Mouse (Mus musculus) fibroblast of lung, adult 2 months (primary cell): ENCODE measurements at regions not wholly inside any gene's neighbourhood (a gene's known extent, or its start where the extent isn't known, plus 50 kb on each side); places are given as distances from the start of the nearest gene placed in this dataset.

ENCODE experiments used
- DNase-seq: peaks from one replicate; pipeline ENCODE4 v3.0.0-alpha.2; 2011; ENCODE audit warnings: low read depth

DNA sequence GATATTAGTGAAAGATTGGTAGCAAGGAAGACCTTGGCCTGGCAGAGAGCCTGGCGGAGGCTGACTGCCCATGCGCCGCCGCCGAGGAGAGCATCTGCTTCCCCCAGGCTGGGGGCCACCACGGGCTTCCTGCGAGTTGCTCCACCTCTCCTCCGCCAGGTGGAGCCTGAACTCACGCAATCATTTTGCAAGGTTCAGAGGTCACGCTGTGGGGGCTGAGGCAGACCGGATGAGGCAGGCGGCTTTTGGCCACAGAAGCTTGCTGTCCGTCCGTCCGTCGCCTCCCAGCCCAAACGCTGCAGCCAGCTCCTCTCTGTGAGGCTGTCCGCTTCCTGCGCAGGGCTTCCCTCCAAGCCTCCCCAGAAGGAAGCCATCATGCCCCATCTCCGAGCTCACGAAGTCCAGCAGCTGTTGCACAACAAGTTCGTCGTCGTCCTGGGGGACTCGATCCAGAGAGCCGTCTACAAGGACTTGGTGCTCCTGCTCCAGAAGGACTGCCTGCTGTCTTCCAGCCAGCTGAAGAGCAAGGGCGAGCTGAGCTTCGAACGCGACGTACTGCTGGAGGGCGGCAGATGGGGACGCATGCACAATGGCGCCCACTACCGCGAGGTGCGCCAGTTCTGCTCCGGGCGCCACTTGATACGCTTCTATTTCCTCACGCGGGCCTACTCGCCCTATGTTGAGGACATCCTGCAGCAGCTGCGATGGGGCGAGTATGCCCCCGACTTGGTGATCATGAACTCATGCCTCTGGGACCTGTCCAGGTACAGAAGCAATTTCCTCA lies 269.3 kb upstream of the Erbb4 start:
- no peak for DNase-seq

DNA sequence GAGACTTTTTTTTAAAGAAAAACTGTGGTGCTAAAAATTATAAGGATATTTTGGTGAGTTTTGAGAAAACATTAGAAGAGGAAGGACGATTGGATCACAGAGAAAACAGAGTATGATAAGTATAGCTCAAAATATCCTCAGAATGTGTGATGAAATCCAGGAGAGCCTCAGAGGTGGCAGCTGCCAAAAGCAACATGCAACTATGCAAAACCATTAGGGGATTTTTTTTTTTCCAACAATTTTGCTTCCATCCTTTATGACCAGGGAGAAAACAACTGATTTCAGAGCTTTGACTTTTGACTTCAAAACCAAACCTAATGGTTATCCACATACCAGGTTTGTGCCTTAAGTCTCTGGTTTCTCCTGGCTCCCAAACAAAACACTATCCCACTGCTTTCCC lies 267.4 kb upstream of the Erbb4 start:
- peak; percentile 26 for DNase-seq

DNA sequence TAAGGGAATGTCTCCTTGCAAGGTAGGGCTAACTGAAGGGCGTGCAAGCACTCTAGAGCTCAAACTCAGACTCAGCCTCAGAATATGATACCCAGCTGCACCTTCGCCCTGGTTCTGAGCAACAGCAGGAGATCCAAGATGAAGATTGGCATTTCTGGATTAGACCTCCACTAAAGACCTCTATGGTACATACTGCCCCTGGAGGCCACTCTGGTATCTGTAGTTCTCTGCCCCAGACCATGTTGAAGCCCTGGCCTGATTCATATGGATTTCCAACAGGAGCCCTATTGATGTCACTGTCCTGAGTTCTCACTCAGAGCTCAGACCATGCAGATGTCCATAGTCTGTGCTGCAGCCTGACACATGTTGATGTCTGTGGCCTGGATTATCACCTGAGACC lies 262.2 kb upstream of the Erbb4 start:
- no peak for DNase-seq

DNA sequence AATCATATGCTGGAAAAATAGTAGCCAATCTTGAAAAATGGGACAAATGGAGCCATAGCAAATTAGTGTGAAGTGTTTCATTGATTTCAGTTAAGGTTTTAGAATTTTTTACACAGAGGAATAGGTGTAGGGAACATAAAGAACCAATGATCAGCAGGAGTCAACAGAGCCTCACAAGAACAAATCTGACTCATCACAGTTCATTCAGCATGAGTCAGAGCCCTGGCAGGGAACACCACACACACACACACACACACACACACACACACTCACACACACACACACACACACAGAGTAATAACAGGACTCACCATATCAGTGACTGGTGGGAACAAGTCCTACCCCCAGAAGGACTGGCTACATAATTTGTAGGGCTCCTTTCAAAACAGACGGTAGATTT lies 259.7 kb upstream of the Erbb4 start:
- peak; percentile 38 for DNase-seq

DNA sequence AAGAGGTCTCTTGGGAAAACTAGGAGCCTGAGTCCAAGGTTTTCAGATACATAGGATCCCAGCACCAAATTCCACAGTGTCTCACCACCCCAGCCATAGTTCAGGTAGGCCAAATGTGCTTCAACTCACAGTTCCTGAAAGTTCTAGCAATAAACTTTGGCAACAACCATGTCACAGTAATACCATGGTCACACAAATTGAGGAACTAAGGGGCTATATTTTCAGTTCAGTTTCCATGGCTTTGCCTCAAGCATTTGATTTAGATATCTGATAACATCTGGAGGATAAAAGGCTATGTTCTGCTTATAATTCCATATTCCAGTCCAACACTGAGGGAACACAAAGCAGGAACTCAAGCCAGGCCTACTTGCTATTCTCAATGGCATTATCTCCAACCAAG lies 256.2 kb upstream of the Erbb4 start:
- no peak for DNase-seq

DNA sequence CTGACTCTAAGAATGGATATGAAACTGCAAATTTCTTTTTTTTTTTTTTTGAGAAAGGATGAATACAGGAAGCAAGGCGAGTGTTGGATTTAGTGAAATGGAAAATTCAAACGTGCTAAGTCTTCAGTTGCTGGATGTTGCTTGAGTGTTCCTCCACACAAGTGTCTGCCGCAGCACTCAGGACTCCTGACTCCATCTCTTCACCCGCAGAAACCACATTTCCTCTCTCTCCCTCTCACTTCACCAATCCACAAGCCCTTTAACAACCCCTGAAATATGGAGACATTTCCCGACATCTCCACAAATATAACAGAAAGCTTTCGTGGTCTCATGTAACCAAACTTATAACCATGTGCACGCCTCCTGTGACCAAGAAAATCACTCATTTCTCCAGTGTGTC lies 249.7 kb upstream of the Erbb4 start:
- no peak for DNase-seq

DNA sequence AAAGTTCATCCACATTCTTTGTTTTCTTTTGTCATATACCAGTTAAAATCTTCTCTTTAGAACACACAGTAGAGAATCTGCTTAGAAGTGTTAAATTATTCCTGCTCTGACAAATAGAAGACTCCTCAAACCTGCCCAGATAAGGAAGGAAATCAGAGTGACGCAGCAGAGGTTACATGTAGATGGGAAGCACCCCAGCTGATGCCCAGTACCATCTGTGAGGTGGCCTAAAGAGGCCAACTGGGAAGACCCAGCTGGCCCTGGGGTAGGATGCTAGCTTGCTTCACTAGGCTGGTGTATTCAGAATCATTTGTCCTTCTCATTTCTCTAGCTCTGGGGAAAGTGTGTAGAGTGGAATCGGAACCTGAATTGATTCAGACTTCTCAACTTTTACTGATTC lies 242.6 kb upstream of the Erbb4 start:
- DNase-seq: no peak

DNA sequence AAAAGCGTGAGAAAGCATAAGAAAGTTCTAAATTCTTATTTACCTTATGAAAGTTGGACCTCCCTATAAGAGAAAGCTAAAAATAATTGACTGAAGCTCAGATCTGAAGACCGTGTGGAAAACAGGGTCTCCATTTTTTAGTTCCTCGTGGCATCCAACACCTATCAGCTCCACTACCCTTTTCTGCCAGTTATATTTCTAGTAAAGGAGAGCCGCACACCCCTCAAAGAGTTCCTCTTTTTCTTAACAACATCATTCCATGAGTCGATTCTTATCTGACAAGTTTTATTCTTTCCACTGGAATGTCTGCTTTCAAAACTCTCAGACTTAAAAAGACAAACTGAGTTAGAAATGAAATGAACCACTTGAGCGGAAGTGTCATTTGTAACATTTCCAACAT lies 242.0 kb upstream of the Erbb4 start:
- DNase-seq: no peak

DNA sequence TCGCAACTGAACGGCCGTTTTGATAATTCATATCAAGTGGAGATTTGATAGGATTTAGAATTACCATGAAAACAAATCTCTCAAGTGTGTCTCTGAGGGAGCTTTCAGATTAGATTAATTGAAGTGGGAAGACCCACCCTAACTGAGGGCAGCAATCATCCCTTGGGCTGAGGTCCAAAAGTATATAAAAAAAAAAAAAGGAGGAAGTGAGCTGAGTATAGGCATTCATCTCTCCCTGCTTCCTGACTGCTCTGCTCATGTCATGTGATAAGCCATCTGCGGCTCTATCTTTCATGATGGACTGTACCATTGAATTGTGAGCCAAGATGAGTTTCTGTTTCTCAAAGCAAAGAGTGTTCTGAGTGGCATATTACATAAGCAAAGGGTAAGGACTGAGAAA lies 234.2 kb upstream of the Erbb4 start:
- DNase-seq: no peak

DNA sequence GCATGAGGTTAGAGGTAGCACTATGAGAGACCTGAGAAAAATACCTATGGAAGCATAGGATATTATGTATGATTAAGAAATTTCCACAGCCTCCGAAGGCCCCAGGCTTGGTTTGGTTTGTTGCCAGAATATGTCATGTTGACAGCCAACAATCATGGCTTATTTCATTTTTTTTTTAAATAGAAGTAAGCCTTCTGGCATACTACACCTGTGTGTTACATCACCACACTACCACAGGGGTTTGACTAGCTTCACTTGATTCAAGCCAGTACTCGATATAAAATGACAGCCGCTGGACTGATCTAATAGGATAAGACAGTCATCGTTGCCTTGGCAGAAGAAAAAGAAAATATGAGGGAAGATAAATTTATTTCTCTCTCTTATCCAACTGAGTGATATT lies 232.6 kb upstream of the Erbb4 start:
- DNase-seq: no peak

DNA sequence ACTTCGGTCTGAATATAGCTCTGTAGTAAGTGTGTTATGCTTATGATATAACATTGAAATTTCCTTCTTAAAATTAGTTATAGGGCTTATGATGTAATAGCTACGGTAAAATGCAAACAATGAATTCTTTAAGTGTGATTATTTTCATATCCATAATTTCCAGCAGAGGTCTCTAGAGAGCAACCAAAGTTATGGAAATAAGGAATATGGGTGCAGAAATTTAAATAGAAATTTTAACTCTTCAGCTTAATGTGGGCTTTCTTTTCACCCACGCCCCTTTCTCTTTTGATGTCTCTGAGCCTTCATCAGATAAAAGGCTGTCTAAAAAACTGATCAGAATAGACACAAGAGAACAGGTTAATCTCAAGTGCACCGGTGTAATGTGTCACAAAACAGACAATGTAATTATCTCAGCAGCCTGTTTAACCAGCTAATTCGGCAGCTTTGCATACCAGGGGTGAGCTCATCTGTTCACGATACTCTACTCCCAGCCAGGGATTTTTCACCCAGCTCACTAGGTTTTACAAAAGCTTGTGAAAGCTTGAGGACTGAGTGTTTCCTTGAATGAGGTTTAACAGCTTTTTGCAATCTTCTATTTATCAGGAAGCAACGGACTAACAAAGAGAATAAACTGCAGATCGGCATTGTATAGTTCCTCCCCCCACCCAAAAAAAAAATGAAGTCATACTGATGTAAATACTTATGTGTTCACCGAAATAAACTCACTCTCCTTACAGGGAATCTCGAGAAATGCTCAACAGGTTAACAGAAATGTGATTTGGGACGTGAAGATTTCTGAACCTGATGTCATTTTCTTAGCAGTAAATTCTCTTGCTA lies 223.8 kb upstream of the Erbb4 start:
- no peak for DNase-seq

DNA sequence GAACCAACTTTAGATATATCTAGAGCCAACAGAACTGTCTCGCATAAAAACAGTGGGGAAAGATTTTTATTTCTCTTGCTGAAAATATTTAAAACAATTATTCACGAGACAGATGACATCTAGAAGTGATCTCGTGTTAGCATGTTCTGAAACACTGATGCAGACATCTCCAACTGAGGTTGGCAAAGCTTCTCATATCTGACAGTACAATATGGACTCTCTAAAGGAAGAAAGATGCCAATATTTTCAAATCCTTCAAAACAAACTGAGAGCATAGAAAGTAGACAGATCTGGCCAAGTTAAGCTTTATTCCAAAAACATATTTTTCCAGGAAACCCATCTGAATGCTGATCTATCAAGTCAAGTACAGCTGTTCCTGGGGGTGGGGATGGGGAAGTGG lies 221.5 kb upstream of the Erbb4 start:
- DNase-seq: no peak

DNA sequence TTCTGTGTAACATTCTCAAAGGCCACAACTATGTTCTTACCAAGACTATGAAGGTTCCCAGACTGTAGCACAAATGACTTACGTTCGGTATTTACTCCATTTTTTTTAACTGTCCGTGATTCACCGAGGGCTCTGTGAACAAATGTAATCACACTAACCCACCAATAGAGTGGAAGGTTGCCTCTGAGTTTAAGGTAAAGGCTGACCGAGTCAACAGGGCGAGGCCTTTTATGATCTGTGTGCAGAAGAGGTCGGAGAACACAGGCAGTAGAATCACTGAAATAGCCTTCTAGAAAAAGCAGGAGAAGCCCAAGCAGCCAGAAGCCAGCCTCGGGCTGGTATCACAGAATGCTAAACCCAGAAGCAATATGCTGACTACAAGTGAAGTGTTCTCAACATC lies 218.9 kb upstream of the Erbb4 start:
- no peak for DNase-seq

DNA sequence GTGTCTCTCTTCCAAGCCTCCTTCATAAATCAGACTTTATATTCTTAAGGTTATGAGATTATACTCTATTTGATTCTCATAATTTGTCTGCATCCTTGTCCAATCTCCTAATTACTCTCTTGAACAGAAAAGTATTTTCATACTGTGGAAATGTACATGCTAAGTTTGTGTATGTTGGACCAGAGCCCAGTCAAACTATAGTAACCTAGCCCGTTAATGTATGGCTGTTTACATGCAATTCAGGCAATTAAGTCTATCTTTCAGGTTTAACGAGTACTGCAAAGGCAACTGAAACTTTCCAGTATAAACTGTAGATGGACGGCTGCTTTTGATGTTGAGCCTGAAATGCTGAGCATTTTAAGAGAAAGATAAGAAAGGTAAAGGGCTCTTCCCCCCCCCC lies 211.7 kb upstream of the Erbb4 start:
- DNase-seq: no peak

DNA sequence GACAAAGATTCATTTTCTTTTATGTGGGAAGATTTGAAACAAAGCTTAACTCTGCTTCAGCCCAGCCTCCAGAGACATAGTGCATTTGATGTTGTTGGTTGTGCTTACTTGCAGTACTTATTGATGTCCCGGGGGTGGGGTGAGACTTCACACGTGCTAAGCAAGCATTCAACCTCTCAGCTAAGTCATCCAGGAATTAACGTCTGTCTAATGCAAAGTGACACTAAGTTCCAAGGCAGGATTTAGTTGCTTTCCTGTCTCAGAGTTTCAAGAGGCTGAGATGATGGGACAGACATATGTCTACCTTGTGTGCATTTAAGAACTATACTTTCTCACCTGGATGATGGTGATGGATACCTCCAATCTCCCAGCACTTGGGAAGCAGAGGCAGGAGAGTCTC lies 189.0 kb upstream of the Erbb4 start:
- DNase-seq: no peak

DNA sequence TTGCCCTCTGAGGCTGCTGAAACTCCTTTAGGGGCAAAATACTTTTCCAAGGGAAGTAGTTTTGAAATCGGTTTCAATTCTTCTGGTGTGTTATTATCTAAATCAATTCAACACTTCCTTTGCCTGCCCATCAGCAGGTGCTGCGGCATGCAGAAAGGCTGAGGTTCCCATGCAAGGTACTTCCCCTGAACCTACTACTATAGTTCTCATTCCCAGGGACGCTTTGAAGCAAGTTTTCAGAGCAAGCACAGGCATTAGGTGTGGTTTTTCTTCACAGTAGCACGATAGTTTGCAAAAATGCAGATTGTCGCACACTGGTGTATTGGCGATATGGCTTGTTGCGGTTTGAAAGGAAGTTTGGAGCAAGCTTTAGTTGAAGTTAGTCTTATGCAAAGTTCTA lies 183.5 kb upstream of the Erbb4 start:
- no peak for DNase-seq

DNA sequence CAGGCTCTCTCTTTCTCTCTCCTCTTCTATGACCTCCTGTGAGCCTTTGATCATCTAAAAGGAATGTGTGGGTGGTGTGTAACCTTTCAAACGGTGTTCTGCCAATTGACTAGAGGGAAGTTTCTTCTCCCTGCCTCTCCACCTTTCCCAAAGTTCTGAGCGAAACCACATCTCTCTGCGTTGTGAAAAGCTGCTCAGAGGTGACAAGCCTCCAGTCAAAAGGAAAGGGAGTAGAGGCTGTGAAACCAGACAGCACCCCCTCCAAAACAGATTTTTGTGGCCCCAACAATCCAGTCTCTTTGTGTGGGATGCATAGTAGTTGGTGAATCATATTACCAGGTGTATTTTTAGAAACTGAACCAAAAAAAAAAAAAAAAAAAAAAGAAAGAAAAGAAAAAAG lies 178.5 kb upstream of the Erbb4 start:
- DNase-seq: peak; percentile 38

DNA sequence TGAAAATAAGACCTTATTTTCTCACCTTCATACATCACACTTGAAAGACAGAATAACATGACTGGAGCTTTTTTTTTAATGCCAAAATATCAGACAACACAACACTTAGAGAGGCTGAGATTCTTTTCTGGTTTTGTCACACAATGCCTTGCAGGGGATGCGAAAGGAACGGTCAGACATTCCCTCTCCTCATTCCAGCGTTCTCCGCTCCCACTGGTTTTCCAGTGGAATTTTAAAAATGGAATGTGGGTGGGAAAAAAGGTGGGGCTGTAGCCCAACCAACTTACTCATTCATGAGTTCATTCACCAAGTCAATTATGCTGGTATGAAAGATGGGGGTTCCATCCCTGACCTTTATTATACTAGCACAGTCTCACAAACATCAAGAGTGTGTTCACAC lies 169.6 kb upstream of the Erbb4 start:
- DNase-seq: peak; percentile 38

DNA sequence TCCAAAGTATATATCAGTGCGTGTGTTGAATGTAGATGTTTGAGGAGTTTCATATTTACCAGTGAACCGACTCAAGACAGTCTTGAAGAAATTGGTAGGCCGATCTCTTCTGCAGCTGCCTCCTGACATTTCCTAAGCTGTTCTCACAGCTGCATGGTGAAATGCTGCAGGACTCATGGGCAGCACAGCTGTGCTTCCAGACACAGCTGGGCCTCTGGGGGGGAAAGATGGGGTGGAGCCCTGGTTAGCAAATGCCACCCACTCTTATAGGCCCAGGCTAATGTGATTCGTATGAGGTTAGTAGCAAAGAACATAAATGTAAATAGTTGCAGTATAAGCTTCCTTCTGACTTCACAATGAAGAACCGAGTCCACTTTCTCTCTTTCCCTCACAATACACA lies 139.8 kb upstream of the Erbb4 start:
- no peak for DNase-seq

DNA sequence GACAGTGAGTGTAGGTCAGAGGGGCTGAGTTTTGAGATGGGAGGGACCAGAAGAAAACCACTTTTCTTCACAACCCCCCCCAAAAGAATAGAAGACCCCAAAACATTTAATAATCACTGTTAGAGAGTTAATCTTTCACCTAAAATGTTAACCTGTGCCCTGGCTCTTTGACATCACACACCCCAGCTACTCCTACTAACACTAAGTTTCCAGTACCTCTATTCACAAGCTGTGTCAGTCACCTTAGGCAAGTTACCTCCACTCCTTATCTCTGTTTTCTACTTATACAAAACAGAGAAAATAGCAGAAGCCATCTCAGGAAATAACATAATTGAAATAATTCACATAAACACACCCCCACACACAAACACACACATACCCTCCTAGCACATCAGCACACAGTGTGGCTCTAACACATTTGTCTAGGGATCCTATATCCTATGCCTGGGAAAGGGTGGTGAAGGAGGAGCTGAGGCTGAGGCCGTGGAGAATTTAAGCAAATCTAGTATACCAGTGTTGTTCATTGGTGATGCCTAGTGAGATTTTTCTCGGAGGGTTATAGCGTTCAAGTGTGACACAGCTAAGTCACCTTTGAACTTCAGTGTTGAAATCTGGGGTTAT lies 134.5 kb upstream of the Erbb4 start:
- DNase-seq: no peak

DNA sequence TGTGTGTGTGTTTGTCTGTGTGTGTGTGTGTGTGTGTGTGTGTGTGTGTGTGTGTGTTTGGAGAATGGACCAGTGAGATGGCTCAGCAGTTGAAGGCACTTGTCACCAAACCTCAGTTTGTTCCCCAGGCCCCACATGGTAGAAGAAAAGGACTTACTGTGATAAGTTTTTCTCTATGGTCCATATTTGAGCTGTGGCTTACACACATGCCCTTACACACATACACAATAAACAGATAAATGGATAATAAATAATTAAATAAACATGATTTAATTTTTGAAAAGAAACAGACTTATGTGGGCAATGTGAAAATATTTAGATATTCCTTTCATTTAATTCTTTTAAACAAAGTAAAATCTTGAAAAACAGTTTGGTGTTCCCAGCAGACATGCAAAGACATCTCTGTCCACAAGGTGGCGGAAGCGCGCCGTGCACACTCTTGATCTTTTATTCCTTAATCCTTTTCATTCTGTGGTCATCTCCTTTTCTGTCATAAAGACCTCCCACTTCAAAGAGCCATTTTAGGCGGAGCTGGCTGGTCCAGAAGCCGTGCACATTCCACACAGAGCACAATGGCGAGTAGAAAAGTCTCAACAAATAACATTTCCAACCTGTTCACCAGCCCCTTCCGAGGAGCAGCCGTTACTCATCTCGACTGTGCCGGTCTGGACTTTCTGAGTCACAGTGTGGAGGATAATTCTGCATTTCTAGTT lies 133.8 kb upstream of the Erbb4 start:
- peak; percentile 46 for DNase-seq

DNA sequence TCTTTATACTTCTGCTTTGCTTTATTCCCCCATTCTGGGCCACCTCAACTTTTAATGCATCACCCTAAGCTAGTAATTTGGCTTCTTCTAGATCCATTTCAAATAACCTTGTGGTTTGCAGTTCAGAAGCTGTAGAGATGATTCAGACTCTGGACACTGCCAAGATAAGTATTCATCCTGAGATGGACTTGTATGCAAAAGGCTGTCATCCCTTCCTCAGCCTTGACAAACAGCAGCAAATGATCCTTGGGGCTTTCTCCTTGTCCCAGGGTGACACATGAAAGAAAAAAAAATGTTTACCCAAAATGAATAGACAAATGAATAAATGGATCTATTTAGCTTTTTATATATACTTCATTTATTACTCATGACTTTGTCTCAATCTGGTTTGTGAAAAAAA lies 120.0 kb upstream of the Erbb4 start:
- DNase-seq: peak; percentile 16
